ENCODE assay signal across 8 mouse cellular contexts in genomic region chr7:27731946-27732345, GRCm38 (mm10). TPM values are rescaled to one million over a fixed set of nuclear protein-coding genes. Genes with fewer than 3 reads are reported as not detected.
DNase-seq lines count a peak whose midpoint lies in the region; ATAC-seq and TF ChIP-seq lines count a peak whose summit lies in the region.

No protein-coding gene starts in this region.

- peak overlapping the region; percentile 77 for H3K4me3 ChIP-seq in liver, adult 2 months (ENCODE audit: insufficient read depth, low read depth, low read length)
- peak overlapping the region; percentile 70 for H3K4me3 ChIP-seq in intestine, embryonic 15.5 days (replicated peaks)
- H3K4me3 ChIP-seq in neural tube, embryonic 13.5 days = peak overlapping the region; percentile 81

- H3K4me2 ChIP-seq in intestine, embryonic 15.5 days (replicated peaks) = peak overlapping the region; percentile 60
- peak overlapping the region; percentile 84 for H3K4me2 ChIP-seq in neural tube, embryonic 13.5 days

- peaks cover 3% of the 10 kb centered on the region; the same call in 1 of the 2 replicates for H3K4me1 ChIP-seq in liver, adult 2 months (ENCODE audit: control insufficient read depth, insufficient read depth, low read length)
- H3K4me1 ChIP-seq in intestine, embryonic 15.5 days (replicated peaks) = 0 out of 2 replicates have a peak, but pooled peaks cover 7% of the 10 kb centered on the region
- peaks cover 41% of the 10 kb centered on the region for H3K4me1 ChIP-seq in neural tube, embryonic 13.5 days (replicated peaks)

- H3K27ac ChIP-seq in liver, adult 2 months (replicated peaks; ENCODE audit: insufficient read depth, low read depth, low read length) = peak overlapping the region; percentile 59
- H3K27ac ChIP-seq in intestine, embryonic 15.5 days = peak overlapping the region; percentile 93
- H3K27ac ChIP-seq in neural tube, embryonic 13.5 days (replicated peaks) = peak overlapping the region; percentile 99

- H3K9ac ChIP-seq in liver, adult 2 months (ENCODE audit: low read depth, low read length) = peak overlapping the region; percentile 82
- H3K9ac ChIP-seq in intestine, embryonic 15.5 days = peak overlapping the region; percentile 80
- H3K9ac ChIP-seq in neural tube, embryonic 13.5 days = peak overlapping the region; percentile 99

- H3K36me3 ChIP-seq in liver, adult 2 months (ENCODE audit: control insufficient read depth, insufficient read depth, low read length) = no peaks in the 10 kb centered on the region
- H3K36me3 ChIP-seq in intestine, embryonic 15.5 days = no peaks in the 10 kb centered on the region
- no peaks in the 10 kb centered on the region for H3K36me3 ChIP-seq in neural tube, embryonic 13.5 days

- intact Hi-C loops in left cerebral cortex, postnatal 10 days (cut with DNase I) = no loop called here

- ATAC-seq in intestine, embryonic 15.5 days = peak; percentile 28; the same call in 1 of the 2 replicates
- peak; percentile 17; the same call in 1 of the 2 replicates for ATAC-seq in neural tube, embryonic 13.5 days (ENCODE audit: low read depth)
- ATAC-seq in megakaryocyte progenitor cell, adult 5-6 weeks (replicated peaks; ENCODE audit: poor library complexity) = no peak

- peak; percentile 26 for DNase-seq in liver, adult 2 months (ENCODE audit: extremely low read depth, low read depth, low spot score)
- DNase-seq in liver = no peak
- DNase-seq in embryo, embryonic 10 days (ENCODE audit: low spot score) = peak; percentile 61
- DNase-seq in layer of hippocampus, adult 18-20 months (ENCODE audit: low spot score in 2 of 2) = no peak
- DNase-seq in left cerebral cortex, postnatal 10 days (ENCODE audit: extremely low spot score in 1 of 2, low spot score in 2 of 2) = no peak

- H3K27me3 ChIP-seq in liver, adult 2 months (ENCODE audit: control insufficient read depth, insufficient read depth, low read length) = no peaks in the 10 kb centered on the region
- H3K27me3 ChIP-seq in intestine, embryonic 15.5 days (replicated peaks) = no peaks in the 10 kb centered on the region
- no peaks in the 10 kb centered on the region for H3K27me3 ChIP-seq in neural tube, embryonic 13.5 days

- TF ChIP-seq POLR2A in liver, adult 2 months (IDR thresholded peaks at IDR 0.05; ENCODE audit: extremely low read depth, insufficient read depth, low read length) = no peak

- H3K79me2 ChIP-seq in liver, adult 2 months (ENCODE audit: control insufficient read depth, insufficient read depth, low read length) = peaks cover 25% of the 10 kb centered on the region; the same call in 1 of the 2 replicates

- WGBS in liver, adult 2 months = 4% methylated on average over 12 of the region's 12 CpGs
- 8% methylated on average over 12 of the region's 12 CpGs for WGBS in intestine, embryonic 15.5 days
- WGBS in neural tube, embryonic 13.5 days = 2% methylated on average over 12 of the region's 12 CpGs

- H3K9me3 ChIP-seq in intestine, embryonic 15.5 days = no peaks in the 10 kb centered on the region
- no peaks in the 10 kb centered on the region for H3K9me3 ChIP-seq in neural tube, embryonic 13.5 days

- TF ChIP-seq CTCF in liver, adult 2 months (IDR thresholded peaks at IDR 0.05; ENCODE audit: low read depth, low read length) = no peak

RNA-seq across cellular contexts. Expression of gene Zfp60, which starts 0.8 kb away (rescaled TPM):
- total RNA-seq in liver, adult 2 months (2014; rRNA removed) = 5.8 and 6.1 TPM in 2 replicates
- 0.83 and 1.1 TPM in 2 replicates for polyA plus RNA-seq in liver, adult 2 months (2012; rRNA removed)
- 24.3 and 25.0 TPM in 2 replicates for polyA plus RNA-seq in intestine, embryonic 15.5 days (2015; fragmentation: Nextera tagmentation; extraction: Ambion mirVana)
- polyA plus RNA-seq in neural tube, embryonic 13.5 days (2015; fragmentation: Nextera tagmentation; extraction: Ambion mirVana) = 104 and 121 TPM in 2 replicates
- total RNA-seq in megakaryocyte progenitor cell, adult 5-6 weeks (2015) = 7.6 and 11.3 TPM in 2 replicates
- total RNA-seq in megakaryocyte progenitor cell, adult 5-6 weeks (2017) = 5.5 and 7.5 TPM in 2 replicates
- 10 to 100 TPM; 36.0 to 37.7 TPM for total RNA-seq in layer of hippocampus, adult 18-20 months (2021)
- 10 to 100 TPM; 35.7 to 38.8 TPM for total RNA-seq in left cerebral cortex, postnatal 10 days (2021)

RNA-seq across cellular contexts. Expression of gene Zfp607b, which starts 42.8 kb away (rescaled TPM):
- total RNA-seq in liver, adult 2 months (2014; rRNA removed) = 0.27 and 0.28 TPM in 2 replicates
- polyA plus RNA-seq in liver, adult 2 months (2012; rRNA removed) = 0.05 and 0.40 TPM in 2 replicates
- 2.8 and 3.3 TPM in 2 replicates for polyA plus RNA-seq in intestine, embryonic 15.5 days (2015; fragmentation: Nextera tagmentation; extraction: Ambion mirVana)
- 7.6 and 8.9 TPM in 2 replicates for polyA plus RNA-seq in neural tube, embryonic 13.5 days (2015; fragmentation: Nextera tagmentation; extraction: Ambion mirVana)
- total RNA-seq in megakaryocyte progenitor cell, adult 5-6 weeks (2015) = 0.71 and 3.1 TPM in 2 replicates
- total RNA-seq in megakaryocyte progenitor cell, adult 5-6 weeks (2017) = 0.42 and 4.0 TPM in 2 replicates
- 10 to 100 TPM; 10.3 to 10.6 TPM for total RNA-seq in layer of hippocampus, adult 18-20 months (2021)
- 1 to 10 TPM; 8.3 to 9.8 TPM for total RNA-seq in left cerebral cortex, postnatal 10 days (2021)

RNA-seq across cellular contexts. Expression of gene Map3k10, which starts 57.5 kb away (rescaled TPM):
- total RNA-seq in liver, adult 2 months (2014; rRNA removed) = 10.0 and 10.6 TPM in 2 replicates
- 20.1 and 21.5 TPM in 2 replicates for polyA plus RNA-seq in liver, adult 2 months (2012; rRNA removed)
- polyA plus RNA-seq in intestine, embryonic 15.5 days (2015; fragmentation: Nextera tagmentation; extraction: Ambion mirVana) = 5.6 and 5.8 TPM in 2 replicates
- polyA plus RNA-seq in neural tube, embryonic 13.5 days (2015; fragmentation: Nextera tagmentation; extraction: Ambion mirVana) = 11.6 and 12.7 TPM in 2 replicates
- 1.7 and 4.3 TPM in 2 replicates for total RNA-seq in megakaryocyte progenitor cell, adult 5-6 weeks (2015)
- 3.4 and 5.2 TPM in 2 replicates for total RNA-seq in megakaryocyte progenitor cell, adult 5-6 weeks (2017)
- total RNA-seq in layer of hippocampus, adult 18-20 months (2021) = 100 to 1,000 TPM; 175 to 180 TPM
- total RNA-seq in left cerebral cortex, postnatal 10 days (2021) = 100 to 1,000 TPM; 220 to 227 TPM

Comparison
In these comparisons a context has a peak if more than half of its experiments do, and no peak if none do; other contexts are left out.
1. DNase-seq: peak in liver, adult 2 months (single experiment) and embryo, embryonic 10 days (single experiment); none in liver (single experiment), layer of hippocampus, adult 18-20 months (0 of 2) and left cerebral cortex, postnatal 10 days (0 of 2).
2. RNA of gene Map3k10, which starts 57.5 kb away (total RNA-seq): 220 to 227 TPM in left cerebral cortex, postnatal 10 days and 175 to 180 TPM in layer of hippocampus, adult 18-20 months; 10.0 to 10.6 TPM in liver, adult 2 months and 1.7 to 5.2 TPM in megakaryocyte progenitor cell, adult 5-6 weeks; every median in the first group is over 10 times any median in the second.
3. Peak in every context shown above with its lines, with median percentiles within 50 percentile points of each other: H3K27ac ChIP-seq, H3K4me3 ChIP-seq and H3K9ac ChIP-seq.